Mouse (Mus musculus): ENCODE data around the gene Pkm. TPM values are rescaled to one million over a fixed set of nuclear protein-coding genes. Genes with fewer than 3 reads are reported as not detected.

Gene Pkm
- polyA plus RNA-seq, 1 experiment = 904 TPM

- TF ChIP-seq GATA1 (IDR thresholded peaks at IDR 0.05; ENCODE audit: low read length) = no peak
Measured at GRCm38 (mm10) chr9:59723096-59723657, 67.0 kb downstream of the Pkm start.

GRCm38 (mm10) chr9:59723791-59724442 is 67.7 kb downstream of the Pkm start:
- TF ChIP-seq GATA1 (IDR thresholded peaks at IDR 0.05; ENCODE audit: low read length) = no peak

GRCm38 (mm10) chr9:59725515-59725914 is 69.3 kb downstream of the Pkm start:
- TF ChIP-seq GATA1 (IDR thresholded peaks at IDR 0.05; ENCODE audit: low read length) = no peak

- no peak for TF ChIP-seq GATA1 (IDR thresholded peaks at IDR 0.05; ENCODE audit: low read length)
Measured at GRCm38 (mm10) chr9:59727569-59728286, 71.6 kb downstream of the Pkm start.

Other genes starting within 250 kb of the Pkm start
- 53.2 and 61.7 TPM in 2 replicates for gene Arih1, start 169.8 kb upstream of the Pkm start, polyA plus RNA-seq (2012)
- not detected in 2 replicates for gene Hexa, start 116.8 kb upstream of the Pkm start, polyA plus RNA-seq (2012)
- not detected in 2 replicates for gene Tmem202, start 116.5 kb upstream of the Pkm start, polyA plus RNA-seq (2012)
- not detected in 2 replicates for gene Celf6, start 78.5 kb upstream of the Pkm start, polyA plus RNA-seq (2012)
- 6.9 and 8.4 TPM in 2 replicates for gene Parp6, start 39.1 kb upstream of the Pkm start, polyA plus RNA-seq (2012)
- not detected in 2 replicates for gene Gramd2, start 23.8 kb downstream of the Pkm start, polyA plus RNA-seq (2012)
- 0.19 and 0.28 TPM in 2 replicates for gene Senp8, start 94.3 kb downstream of the Pkm start, polyA plus RNA-seq (2012)
- gene Myo9a, start 94.5 kb downstream of the Pkm start, polyA plus RNA-seq (2012) = 0.46 and 0.79 TPM in 2 replicates